Mouse (Mus musculus) liver, embryonic 11.5 days (tissue): Measurements from ENCODE around the gene Dlg1. TPM values are rescaled to one million over a fixed set of nuclear protein-coding genes. Genes with fewer than 3 reads are reported as not detected.
"Not testable (repeated sequence)": the region's sequence is repeated elsewhere in the genome, so short reads cannot be mapped to it uniquely, and the experiment has no call there.

ENCODE experiments used
- ATAC-seq: fragments of 200-750 bp; cut with Nextera tagmentation; replicated peaks from 2 replicates; pipeline ENCODE4 v1.8.0; 2017; ENCODE audit warnings: moderate number of reproducible peaks, mild to moderate bottlenecking, moderate TSS enrichment, moderate library complexity; ENCODE audit not compliant: low FRiP score
- DNase-seq: peaks from one replicate; pipeline ENCODE4 v3.0.0-alpha.2; 2017; ENCODE audit warnings: low spot score
- H3K27ac ChIP-seq: fragments of 300-500 bp; sonication (generic); 2 replicates; pipeline ENCODE4 v1.5.1; 2014; ENCODE audit warnings: mild to moderate bottlenecking, low read depth, low read length, control low read depth
- H3K27me3 ChIP-seq: fragments of 300-500 bp; sonication (generic); replicated peaks from 2 replicates; pipeline ENCODE4 v1.6.1; 2014; ENCODE audit warnings: low read length, mixed read lengths; ENCODE audit not compliant: control insufficient read depth, insufficient read depth
- H3K36me3 ChIP-seq: fragments of 300-500 bp; sonication (generic); 2 replicates; pipeline ENCODE4 v1.6.1; 2014; ENCODE audit warnings: mild to moderate bottlenecking, low read length, moderate library complexity, mixed read lengths; ENCODE audit not compliant: control insufficient read depth, insufficient read depth
- H3K4me1 ChIP-seq: fragments of 300-500 bp; sonication (generic); replicated peaks from 2 replicates; pipeline ENCODE4 v1.6.1; 2014; ENCODE audit warnings: low read length, mixed read lengths; ENCODE audit not compliant: control insufficient read depth, insufficient read depth
- H3K4me2 ChIP-seq: fragments of 300-500 bp; sonication (generic); 2 replicates; pipeline ENCODE4 v1.6.1; 2014; ENCODE audit warnings: mild to moderate bottlenecking, control low read depth, moderate library complexity
- H3K4me3 ChIP-seq: fragments of 300-500 bp; sonication (generic); 2 replicates; pipeline ENCODE4 v1.5.1; 2014; ENCODE audit warnings: low read depth, low read length, control low read depth
- H3K9ac ChIP-seq: fragments of 300-500 bp; sonication (generic); 2 replicates; pipeline ENCODE4 v1.6.1; 2014; ENCODE audit warnings: low read depth, low read length, control low read depth
- H3K9me3 ChIP-seq: fragments of 300-500 bp; sonication (generic); 2 replicates; pipeline ENCODE4 v1.6.1; 2016; ENCODE audit warnings: low read length, inconsistent platforms, mixed read lengths; ENCODE audit not compliant: control insufficient read depth
- WGBS: fragments of 180-500 bp; shearing (Covaris S2); extraction: QIAGEN DNeasy Blood & Tissue Kit; methylation state at CpG from one replicate; pipeline ENCODE4 v1.1.7; 2014; 5-methylcytosine and 5-hydroxymethylcytosine counted together
- polyA plus RNA-seq: library from polyadenylated mRNA; unstranded; fragments of >200 nt; fragmentation: Nextera tagmentation; extraction: Ambion mirVana; gene quantifications from 2 replicates; pipeline ENCODE4 v1.2.1, GENCODE M21; 2014

Gene Dlg1
- polyA plus RNA-seq, 1 experiment from 2014 or later = 25.3 TPM

DNA sequence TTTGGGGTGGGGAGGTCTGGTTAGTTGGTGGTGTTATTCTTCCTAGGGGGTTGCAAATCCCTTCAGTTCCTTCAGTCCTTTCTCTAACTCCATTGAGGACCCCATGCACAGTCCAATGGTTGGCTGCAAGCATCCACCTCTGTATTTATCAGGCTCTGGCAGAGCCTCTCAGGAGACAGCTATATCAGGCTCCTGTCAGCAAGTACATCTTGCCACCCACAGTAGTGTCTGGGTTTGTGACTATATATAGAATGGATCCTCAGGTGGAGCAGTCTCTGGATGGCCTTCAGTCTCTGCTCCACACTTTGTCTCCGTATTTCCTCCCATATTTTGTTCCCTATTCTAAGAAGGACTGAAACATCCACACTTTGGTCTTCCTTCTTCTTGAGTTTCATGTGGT, 67.7 kb downstream of the Dlg1 start:
- not testable (repeated sequence) for ATAC-seq, H3K4me2 ChIP-seq, H3K9me3 ChIP-seq, H3K9ac ChIP-seq, H3K4me3 ChIP-seq, H3K36me3 ChIP-seq, H3K27me3 ChIP-seq, H3K27ac ChIP-seq, H3K4me1 ChIP-seq, DNase-seq
- 89% methylated on average over 1 of the region's 1 CpGs for WGBS

DNA sequence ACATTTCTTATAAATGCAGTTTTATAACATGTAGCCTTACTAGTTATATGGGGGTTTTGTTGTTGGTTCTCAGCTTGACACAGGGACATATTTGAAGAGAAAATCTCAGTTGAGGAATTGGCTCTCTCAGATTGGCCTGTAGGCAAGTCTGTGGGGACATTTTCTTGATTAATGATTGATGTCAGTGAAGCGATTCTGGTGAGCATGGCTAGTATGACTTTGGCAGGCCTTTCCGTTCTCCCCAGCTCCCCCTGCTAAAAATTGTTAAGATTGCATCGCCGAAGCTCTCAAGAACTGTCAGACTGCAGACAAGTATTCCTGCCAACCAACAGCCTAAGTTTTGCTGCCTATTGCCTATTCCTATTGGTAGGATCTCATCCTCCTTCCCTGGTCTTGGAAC, 73.8 kb downstream of the Dlg1 start:
- Histone ChIP-seq H3K4me2 (no peak overlapping the region), H3K27me3 (no peaks in the 10 kb centered on the region), H3K4me3 (no peak overlapping the region), H3K9me3 (no peaks in the 10 kb centered on the region), H3K4me1 (no peaks in the 10 kb centered on the region; the same call in 1 of the 2 replicates), H3K27ac (no peak overlapping the region), H3K36me3 (0 out of 2 replicates have a peak, but pooled peaks cover 3% of the 10 kb centered on the region), H3K9ac (no peak overlapping the region)
- ATAC-seq (no peak), DNase-seq (no peak)
- 88% methylated on average over 4 of the region's 4 CpGs for WGBS

DNA sequence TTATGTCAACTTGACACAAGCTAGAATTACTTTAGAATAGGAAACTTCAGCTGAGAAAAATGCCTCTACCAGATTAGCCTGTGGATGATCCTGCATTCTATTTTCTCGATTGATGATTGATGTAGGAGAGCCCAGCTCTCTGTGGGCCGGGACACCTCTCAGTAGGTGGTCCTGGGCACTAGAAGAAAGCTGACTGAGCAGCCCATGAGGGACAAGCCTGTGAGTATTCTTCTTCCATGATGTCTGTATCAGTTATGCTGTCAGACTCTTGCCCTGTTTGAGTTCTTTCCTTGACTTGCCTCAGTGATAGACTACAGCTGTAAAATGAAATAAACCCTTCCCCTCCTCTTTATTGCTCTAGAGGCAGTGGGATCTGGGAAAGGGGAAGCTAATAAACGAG, 74.5 kb downstream of the Dlg1 start:
- ATAC-seq = no peak
- Histone ChIP-seq H3K4me1 (no peaks in the 10 kb centered on the region; the same call in 1 of the 2 replicates), H3K27me3 (no peaks in the 10 kb centered on the region), H3K36me3 (0 out of 2 replicates have a peak, but pooled peaks cover 3% of the 10 kb centered on the region), H3K27ac (no peak overlapping the region), H3K9me3 (no peaks in the 10 kb centered on the region), H3K4me2 (no peak overlapping the region), H3K4me3 (no peak overlapping the region), H3K9ac (no peak overlapping the region)
- 74% methylated on average over 3 of the region's 3 CpGs for WGBS
- DNase-seq = no peak

DNA sequence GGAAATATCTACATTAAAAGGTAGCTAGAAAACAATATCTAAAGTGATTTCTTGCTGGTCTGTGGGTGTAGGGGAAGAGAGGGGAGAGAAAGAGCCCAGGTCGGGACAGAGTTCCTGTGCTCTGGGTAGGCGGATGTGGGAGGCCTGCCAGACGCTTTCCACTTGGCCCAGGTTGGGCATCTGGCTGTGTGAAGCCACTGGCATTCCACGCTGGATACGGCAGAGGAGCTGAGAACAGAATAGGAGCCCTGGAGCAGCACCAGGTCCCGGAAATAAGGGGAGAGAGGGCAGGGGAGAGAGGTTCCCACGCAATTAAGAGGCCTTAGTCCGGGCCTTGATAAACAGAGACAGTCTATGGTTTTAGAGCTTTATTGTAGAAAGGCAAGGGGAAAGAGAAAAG, 77.0 kb downstream of the Dlg1 start:
- Histone ChIP-seq H3K9ac (no peak overlapping the region), H3K36me3 (peaks cover 6% of the 10 kb centered on the region), H3K4me2 (no peak overlapping the region), H3K27ac (no peak overlapping the region), H3K27me3 (no peaks in the 10 kb centered on the region), H3K4me1 (no peaks in the 10 kb centered on the region; the same call in 1 of the 2 replicates), H3K9me3 (no peaks in the 10 kb centered on the region), H3K4me3 (no peak overlapping the region)
- no peak for ATAC-seq
- 79% methylated on average over 8 of the region's 8 CpGs for WGBS
- DNase-seq = no peak

DNA sequence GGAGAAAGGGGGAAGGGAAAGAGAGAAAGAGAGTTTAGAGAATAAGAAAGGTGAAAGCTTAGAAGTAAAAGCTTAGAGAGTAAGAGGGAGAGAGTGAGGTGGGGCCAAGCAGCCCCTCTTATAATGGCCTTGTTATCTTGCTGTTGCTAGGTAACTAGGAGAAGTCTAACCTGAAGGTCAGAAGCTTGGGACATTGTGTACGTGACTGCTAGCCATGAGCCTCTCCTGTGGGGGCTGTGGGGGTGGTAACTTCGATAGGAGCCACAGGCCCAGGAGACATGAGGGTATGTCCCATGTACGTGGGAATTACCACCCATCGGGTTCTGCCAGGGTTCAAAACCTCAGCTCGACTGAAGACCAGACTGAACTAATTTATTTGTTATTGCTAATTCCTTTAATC, 77.5 kb downstream of the Dlg1 start:
- Histone ChIP-seq H3K4me2 (no peak overlapping the region), H3K9ac (no peak overlapping the region), H3K36me3 (peaks cover 6% of the 10 kb centered on the region), H3K27ac (no peak overlapping the region), H3K27me3 (no peaks in the 10 kb centered on the region), H3K4me1 (no peaks in the 10 kb centered on the region; the same call in 1 of the 2 replicates), H3K9me3 (no peaks in the 10 kb centered on the region), H3K4me3 (no peak overlapping the region)
- ATAC-seq = no peak
- 67% methylated on average over 5 of the region's 5 CpGs for WGBS
- no peak for DNase-seq

DNA sequence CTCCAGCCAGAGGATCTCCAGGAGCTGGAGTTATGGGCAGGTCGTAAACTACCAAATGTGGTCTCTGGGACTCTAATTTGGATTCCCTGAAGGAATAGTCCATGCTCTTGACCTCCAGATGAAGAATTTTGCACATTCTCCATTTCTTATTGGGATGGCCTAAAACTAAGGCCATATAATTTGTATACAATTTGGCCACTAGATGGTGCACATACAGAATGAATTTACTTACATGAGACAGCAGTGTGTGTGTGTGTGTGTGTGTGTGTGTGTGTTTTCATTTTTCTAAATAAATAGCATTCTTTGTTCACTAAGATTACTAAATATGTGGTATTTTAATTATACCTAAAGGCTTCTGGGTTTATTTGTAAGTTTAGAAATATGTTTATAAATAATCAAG, 87.3 kb downstream of the Dlg1 start:
- H3K4me1 ChIP-seq = no peaks in the 10 kb centered on the region

DNA sequence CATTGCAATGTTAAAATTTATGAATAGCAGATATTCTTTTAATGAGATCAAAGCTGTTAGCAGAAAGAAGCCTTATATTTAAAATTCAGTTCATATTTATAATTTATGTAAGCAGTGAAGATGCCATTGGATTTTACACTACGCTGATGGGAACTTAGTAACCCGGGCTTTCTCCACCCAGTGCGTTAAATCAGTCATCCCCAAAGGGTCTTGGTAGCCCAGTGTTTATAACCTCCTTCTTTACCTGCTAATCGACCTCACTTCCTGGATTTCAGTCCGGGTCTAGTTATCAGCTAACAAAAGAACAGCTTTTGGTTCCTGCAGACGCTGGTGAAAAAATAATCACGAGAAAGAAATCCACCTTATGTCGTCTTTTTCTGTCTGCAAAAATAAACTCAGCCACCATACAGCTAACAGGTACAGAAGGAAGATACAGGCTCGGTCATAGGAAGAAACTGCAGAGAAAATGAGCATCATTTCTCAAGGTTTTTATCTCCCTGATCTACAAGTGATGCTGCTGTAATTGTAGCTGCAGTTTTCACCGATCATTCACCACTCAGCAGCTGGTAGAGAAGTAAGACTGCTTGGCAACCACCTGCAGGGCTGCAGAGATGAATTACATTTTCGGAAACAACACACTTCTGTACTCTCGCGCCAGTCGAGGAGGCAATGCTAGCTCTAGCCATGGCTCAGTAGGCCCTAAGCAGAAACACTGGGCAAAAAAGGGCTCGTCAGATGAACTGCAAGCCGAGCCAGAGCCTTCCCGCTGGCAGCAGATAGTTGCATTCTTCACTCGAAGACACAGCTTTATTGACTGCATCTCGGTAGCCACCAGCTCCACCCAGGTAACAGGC, 91.2 kb downstream of the Dlg1 start:
- ATAC-seq (no peak), DNase-seq (no peak)
- H3K9me3 ChIP-seq = no peaks in the 10 kb centered on the region
- no peaks in the 10 kb centered on the region for H3K27me3 ChIP-seq
- no peak overlapping the region for H3K9ac ChIP-seq
- whole genome bisulfite sequencing = 79% methylated on average over 19 of the region's 19 CpGs
- H3K4me2 ChIP-seq = no peak overlapping the region
- no peak overlapping the region for H3K4me3 ChIP-seq
- H3K4me1 ChIP-seq = no peaks in the 10 kb centered on the region
- H3K27ac ChIP-seq = no peak overlapping the region
- no peaks in the 10 kb centered on the region for H3K36me3 ChIP-seq

More for the DNA sequence above, 87.3 kb downstream of the Dlg1 start:
- H3K4me3 ChIP-seq = no peak overlapping the region
- H3K36me3 ChIP-seq = no peaks in the 10 kb centered on the region
- H3K9me3 ChIP-seq = no peaks in the 10 kb centered on the region
- ATAC-seq = no peak
- no peak overlapping the region for H3K27ac ChIP-seq
- no peak for DNase-seq
- 97% methylated on average over 1 of the region's 1 CpGs for WGBS
- H3K4me2 ChIP-seq = no peak overlapping the region
- no peak overlapping the region for H3K9ac ChIP-seq
- no peaks in the 10 kb centered on the region for H3K27me3 ChIP-seq

DNA sequence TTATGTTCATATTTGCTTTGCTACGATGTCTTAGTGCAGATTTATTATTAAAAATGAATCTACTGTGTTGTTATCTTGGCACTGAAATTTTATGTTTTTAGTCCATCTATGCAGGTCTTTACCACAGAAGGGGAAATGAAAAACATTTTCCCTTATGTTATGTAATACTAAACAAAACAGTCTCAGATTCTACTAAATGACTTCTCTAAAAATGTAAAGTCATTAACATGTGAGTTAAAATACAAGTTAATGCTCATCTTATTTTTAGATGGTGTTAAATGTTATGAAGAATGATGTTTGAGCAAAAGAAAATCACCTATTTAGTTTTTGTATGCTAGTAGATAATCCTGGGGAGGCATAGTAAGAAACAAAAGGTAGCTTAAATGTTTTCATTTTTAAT, 91.8 kb downstream of the Dlg1 start:
- Histone ChIP-seq H3K4me3 (no peak overlapping the region), H3K27ac (no peak overlapping the region), H3K9me3 (no peaks in the 10 kb centered on the region), H3K27me3 (no peaks in the 10 kb centered on the region), H3K4me1 (no peaks in the 10 kb centered on the region), H3K9ac (no peak overlapping the region), H3K36me3 (no peaks in the 10 kb centered on the region), H3K4me2 (no peak overlapping the region)
- ATAC-seq (no peak), DNase-seq (no peak)
- 100% methylated on average over 1 of the region's 1 CpGs for WGBS

DNA sequence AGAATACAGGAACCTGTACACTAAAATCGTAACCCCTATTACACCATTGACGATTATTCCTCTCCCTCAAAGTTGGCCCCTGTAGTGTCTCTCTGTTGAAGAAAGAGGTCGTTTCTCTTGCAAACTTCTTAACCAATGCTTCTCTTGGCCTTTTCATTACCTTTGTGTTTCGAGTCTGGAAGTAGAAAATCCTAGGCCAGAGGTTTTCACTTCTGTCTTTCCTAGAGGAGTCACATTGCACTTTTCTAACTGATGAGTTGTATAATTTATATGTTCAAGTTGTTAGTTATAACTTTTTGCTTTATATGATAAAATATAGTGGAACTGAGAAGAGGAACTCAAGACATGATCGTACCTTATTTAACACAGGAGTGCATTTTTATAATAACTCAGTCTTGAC, 93.2 kb downstream of the Dlg1 start:
- H3K27me3 ChIP-seq = no peaks in the 10 kb centered on the region
- WGBS = 82% methylated on average over 5 of the region's 5 CpGs
- H3K9ac ChIP-seq = no peak overlapping the region
- no peaks in the 10 kb centered on the region for H3K4me1 ChIP-seq
- H3K4me3 ChIP-seq = no peak overlapping the region
- H3K4me2 ChIP-seq = no peak overlapping the region
- no peaks in the 10 kb centered on the region for H3K36me3 ChIP-seq
- no peak overlapping the region for H3K27ac ChIP-seq
- ATAC-seq (no peak), DNase-seq (no peak)
- no peaks in the 10 kb centered on the region for H3K9me3 ChIP-seq
